Mouse (Mus musculus): ENCODE results near the gene Znrf4. TPM values are rescaled to one million over a fixed set of nuclear protein-coding genes. Genes with fewer than 3 reads are reported as not detected.
A peak's percentile ranks its signal among the peaks of the same experiment; 100 is the strongest.

The Znrf4 gene
- polyA plus RNA-seq, 1 experiment, result 0.67 TPM

- Histone ChIP-seq H3K27me3 (ENCODE audit: control insufficient read depth, insufficient read depth, low read length) (no peaks in the 10 kb centered on the region), H3K27ac (ENCODE audit: control insufficient read depth, insufficient read depth, low read length) (no peak overlapping the region), H3K4me1 (replicated peaks; ENCODE audit: control insufficient read depth, insufficient read depth, low read length) (no peaks in the 10 kb centered on the region), H3K4me3 (ENCODE audit: control insufficient read depth, insufficient read depth, low read length) (no peak overlapping the region), H3K36me3 (ENCODE audit: control insufficient read depth, insufficient read depth, low read length) (no peaks in the 10 kb centered on the region)
- TF ChIP-seq POLR2A (IDR thresholded peaks at IDR 0.05; ENCODE audit: control insufficient read depth, extremely low read depth, insufficient read depth, low read length, poor library complexity) (no peak), CTCF (IDR thresholded peaks at IDR 0.05; ENCODE audit: borderline replicate concordance, control insufficient read depth, extremely low read depth, insufficient read depth, low read length, poor library complexity) (peak; percentile 94; the same call in 1 of the 2 replicates)
- WGBS, result 74% methylated on average over 5 of the region's 5 CpGs
- peak; percentile 73 for DNase-seq
Measured at GRCm38 (mm10) chr17:56552781-56553363, 40.6 kb upstream of the Znrf4 start.

DNA sequence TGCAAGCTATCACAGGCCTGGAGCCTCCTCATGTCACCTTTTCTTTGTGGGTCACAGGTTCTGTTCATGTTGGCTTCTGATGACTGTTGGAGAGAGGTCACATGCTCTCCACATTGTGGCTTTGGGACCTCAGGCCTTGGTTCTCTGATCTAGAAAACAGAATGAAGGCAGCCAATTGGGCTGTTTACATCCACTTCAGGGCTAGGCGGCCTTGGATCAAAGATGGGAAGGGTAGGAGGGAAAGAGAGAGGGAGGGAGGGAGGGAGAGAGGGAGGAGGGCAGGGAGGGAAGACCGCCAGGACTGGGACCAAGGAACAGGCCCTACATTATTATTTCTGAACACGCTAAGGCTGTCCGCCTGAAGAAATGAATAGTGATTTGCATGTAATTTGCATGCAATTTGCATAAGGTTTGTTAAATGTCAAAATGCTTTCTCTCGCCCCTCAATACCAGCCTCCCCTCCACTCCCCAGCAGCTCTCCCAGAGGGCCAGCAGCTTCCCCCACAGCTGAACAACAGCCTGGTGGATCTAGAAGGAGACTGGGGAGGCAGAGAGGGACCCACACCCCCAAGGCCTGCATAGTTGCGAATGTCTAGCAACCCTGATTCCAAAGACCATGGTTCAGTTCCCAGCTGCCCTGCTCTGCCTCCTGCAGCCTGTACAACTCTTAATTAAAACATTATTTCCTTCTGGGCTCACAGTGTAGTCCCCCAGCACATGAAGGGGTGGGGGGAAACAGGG lies 39.8 kb upstream of the Znrf4 start:
- no peak for TF ChIP-seq CTCF (IDR thresholded peaks at IDR 0.05; ENCODE audit: borderline replicate concordance, control insufficient read depth, extremely low read depth, insufficient read depth, low read length, poor library complexity)
- TF ChIP-seq POLR2A (IDR thresholded peaks at IDR 0.05; ENCODE audit: control insufficient read depth, extremely low read depth, insufficient read depth, low read length, poor library complexity), result no peak
- no peak overlapping the region for H3K4me3 ChIP-seq (ENCODE audit: control insufficient read depth, insufficient read depth, low read length)
- no peaks in the 10 kb centered on the region for H3K4me1 ChIP-seq (replicated peaks; ENCODE audit: control insufficient read depth, insufficient read depth, low read length)
- 93% methylated on average over 6 of the region's 6 CpGs for WGBS
- no peak overlapping the region for H3K27ac ChIP-seq (ENCODE audit: control insufficient read depth, insufficient read depth, low read length)
- no peaks in the 10 kb centered on the region for H3K36me3 ChIP-seq (ENCODE audit: control insufficient read depth, insufficient read depth, low read length)
- DNase-seq, result no peak
- H3K27me3 ChIP-seq (ENCODE audit: control insufficient read depth, insufficient read depth, low read length), result no peaks in the 10 kb centered on the region

DNA sequence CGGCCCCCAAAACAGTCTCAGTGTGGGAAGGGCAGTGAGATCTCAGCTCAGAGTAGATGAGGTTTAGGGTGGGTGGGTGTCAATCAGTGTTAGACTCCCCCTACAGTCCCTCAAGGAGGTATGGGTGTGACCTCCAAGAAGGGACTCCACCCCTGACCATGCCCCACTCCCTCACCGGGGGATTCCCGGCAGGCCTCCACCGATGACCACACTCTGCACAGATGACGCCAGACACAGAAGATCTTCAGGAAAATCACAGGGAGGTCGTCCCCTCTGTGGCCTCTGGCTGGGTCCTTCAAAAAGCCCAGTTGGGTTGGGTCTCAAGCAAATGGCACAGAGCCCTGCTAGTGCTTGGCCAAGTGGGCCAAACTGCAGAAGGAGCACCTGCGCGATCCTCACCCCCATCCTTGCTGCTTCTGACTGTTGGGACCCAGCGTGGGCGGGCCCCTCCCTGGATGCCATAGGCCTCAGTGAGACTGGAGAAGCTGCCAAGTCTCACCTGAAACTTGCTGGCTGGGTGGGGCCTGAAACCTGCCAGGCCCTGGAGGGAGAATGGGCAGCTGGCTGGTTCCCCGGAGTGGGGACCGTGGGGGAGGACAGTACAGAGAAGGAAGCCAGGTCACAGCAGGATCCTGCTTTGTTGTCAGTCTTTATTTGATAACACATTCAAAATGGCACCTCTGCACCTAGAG lies 38.7 kb upstream of the Znrf4 start:
- no peaks in the 10 kb centered on the region for H3K4me1 ChIP-seq (replicated peaks; ENCODE audit: control insufficient read depth, insufficient read depth, low read length)
- no peak overlapping the region for H3K4me3 ChIP-seq (ENCODE audit: control insufficient read depth, insufficient read depth, low read length)
- no peak overlapping the region for H3K27ac ChIP-seq (ENCODE audit: control insufficient read depth, insufficient read depth, low read length)
- 94% methylated on average over 12 of the region's 12 CpGs for WGBS
- no peak for DNase-seq
- no peaks in the 10 kb centered on the region for H3K27me3 ChIP-seq (ENCODE audit: control insufficient read depth, insufficient read depth, low read length)
- no peaks in the 10 kb centered on the region for H3K36me3 ChIP-seq (ENCODE audit: control insufficient read depth, insufficient read depth, low read length)
- TF ChIP-seq POLR2A (IDR thresholded peaks at IDR 0.05; ENCODE audit: control insufficient read depth, extremely low read depth, insufficient read depth, low read length, poor library complexity) (no peak), CTCF (IDR thresholded peaks at IDR 0.05; ENCODE audit: borderline replicate concordance, control insufficient read depth, extremely low read depth, insufficient read depth, low read length, poor library complexity) (no peak)

GRCm38 (mm10) chr17:56548605-56549105 lies 36.4 kb upstream of the Znrf4 start:
- WGBS, result 80% methylated on average over 4 of the region's 4 CpGs
- H3K27me3 ChIP-seq (ENCODE audit: control insufficient read depth, insufficient read depth, low read length), result no peaks in the 10 kb centered on the region
- H3K4me3 ChIP-seq (ENCODE audit: control insufficient read depth, insufficient read depth, low read length), result no peak overlapping the region
- H3K36me3 ChIP-seq (ENCODE audit: control insufficient read depth, insufficient read depth, low read length), result no peaks in the 10 kb centered on the region
- H3K27ac ChIP-seq (ENCODE audit: control insufficient read depth, insufficient read depth, low read length), result no peak overlapping the region
- TF ChIP-seq CTCF (IDR thresholded peaks at IDR 0.05; ENCODE audit: borderline replicate concordance, control insufficient read depth, extremely low read depth, insufficient read depth, low read length, poor library complexity) (no peak), POLR2A (IDR thresholded peaks at IDR 0.05; ENCODE audit: control insufficient read depth, extremely low read depth, insufficient read depth, low read length, poor library complexity) (no peak)
- no peaks in the 10 kb centered on the region for H3K4me1 ChIP-seq (replicated peaks; ENCODE audit: control insufficient read depth, insufficient read depth, low read length)
- DNase-seq, result no peak

- no peak for TF ChIP-seq POLR2A (IDR thresholded peaks at IDR 0.05; ENCODE audit: control insufficient read depth, extremely low read depth, insufficient read depth, low read length, poor library complexity)
- TF ChIP-seq CTCF (IDR thresholded peaks at IDR 0.05; ENCODE audit: borderline replicate concordance, control insufficient read depth, extremely low read depth, insufficient read depth, low read length, poor library complexity), result no peak
- no peak for DNase-seq
- Histone ChIP-seq H3K27me3 (ENCODE audit: control insufficient read depth, insufficient read depth, low read length) (no peaks in the 10 kb centered on the region), H3K27ac (ENCODE audit: control insufficient read depth, insufficient read depth, low read length) (no peak overlapping the region), H3K4me3 (ENCODE audit: control insufficient read depth, insufficient read depth, low read length) (no peak overlapping the region), H3K4me1 (replicated peaks; ENCODE audit: control insufficient read depth, insufficient read depth, low read length) (no peaks in the 10 kb centered on the region), H3K36me3 (ENCODE audit: control insufficient read depth, insufficient read depth, low read length) (no peaks in the 10 kb centered on the region)
- WGBS, result 87% methylated on average over 9 of the region's 9 CpGs
Measured at GRCm38 (mm10) chr17:56547846-56548604, 35.8 kb upstream of the Znrf4 start.

All from thymus, adult 2 months (tissue).